8 mouse cellular contexts compared by ENCODE assay signal in genomic region chr6:145047445-145047857, GRCm38 (mm10). TPM values are rescaled to one million over a fixed set of nuclear protein-coding genes. Genes with fewer than 3 reads are reported as not detected.
DNase-seq lines count a peak whose midpoint lies in the region; ATAC-seq and TF ChIP-seq lines count a peak whose summit lies in the region.

No protein-coding gene starts in this region.

- H3K4me2 ChIP-seq in heart, embryonic 13.5 days, result peak overlapping the region; percentile 97
- H3K4me2 ChIP-seq in neural tube, embryonic 14.5 days (ENCODE audit: low read depth, low read length), result peak overlapping the region; percentile 91

- 1% methylated on average over 15 of the region's 15 CpGs for WGBS in heart, embryonic 13.5 days
- WGBS in neural tube, embryonic 14.5 days, result 8% methylated on average over 15 of the region's 15 CpGs

- H3K4me3 ChIP-seq in gastrocnemius, adult 2 months, result peak overlapping the region; percentile 69
- peak overlapping the region; percentile 62 for H3K4me3 ChIP-seq in heart, embryonic 13.5 days
- peak overlapping the region; percentile 61 for H3K4me3 ChIP-seq in neural tube, embryonic 14.5 days (ENCODE audit: low read depth, low read length)

- H3K4me1 ChIP-seq in heart, embryonic 13.5 days, result peaks cover 18% of the 10 kb centered on the region
- H3K4me1 ChIP-seq in neural tube, embryonic 14.5 days (ENCODE audit: control insufficient read depth, insufficient read depth, low read length), result peaks cover 16% of the 10 kb centered on the region

- TF ChIP-seq CTCF in gastrocnemius, adult 2 months (IDR thresholded peaks at IDR 0.05), result no peak

- no peaks in the 10 kb centered on the region for H3K9me3 ChIP-seq in heart, embryonic 13.5 days
- no peaks in the 10 kb centered on the region for H3K9me3 ChIP-seq in neural tube, embryonic 14.5 days (ENCODE audit: control insufficient read depth, low read length)

- H3K27me3 ChIP-seq in heart, embryonic 13.5 days (replicated peaks), result peaks cover 32% of the 10 kb centered on the region
- no peaks in the 10 kb centered on the region for H3K27me3 ChIP-seq in neural tube, embryonic 14.5 days (ENCODE audit: control insufficient read depth, insufficient read depth, low read length)

- ATAC-seq in heart, embryonic 13.5 days (ENCODE audit: extremely low read depth, insufficient number of reproducible peaks, low FRiP score, low TSS enrichment), result no peak
- ATAC-seq in neural tube, embryonic 14.5 days (ENCODE audit: low read depth), result peak; percentile 76
- ATAC-seq in megakaryocyte, adult 5-6 weeks (ENCODE audit: poor library complexity, severe bottlenecking), result no peak

- intact Hi-C loops in gastrocnemius, adult 2 months (cut with DNase I), result no loop called here
- intact Hi-C loops in gastrocnemius, postnatal 14 days (cut with DNase I; ENCODE audit: low total_unique reads), result no loop called here
- intact Hi-C loops in left cerebral cortex, postnatal 10 days (cut with DNase I), result no loop called here

- peak overlapping the region; percentile 76 for H3K9ac ChIP-seq in heart, embryonic 13.5 days
- H3K9ac ChIP-seq in neural tube, embryonic 14.5 days (replicated peaks; ENCODE audit: low read depth, low read length), result peak overlapping the region; percentile 73

- no peak for DNase-seq in gastrocnemius, adult 2 months
- DNase-seq in gastrocnemius, postnatal 14 days, result no peak
- DNase-seq in cerebellum, postnatal 36 days, result peak; percentile 28 to 40
- DNase-seq in left cerebral cortex, postnatal 10 days (ENCODE audit: extremely low spot score in 1 of 2, low spot score in 2 of 2), result peak; percentile 56 to 64
- no peak for DNase-seq in spleen, postnatal 14 days (ENCODE audit: low spot score in 2 of 2)

- H3K36me3 ChIP-seq in heart, embryonic 13.5 days, result no peaks in the 10 kb centered on the region
- H3K36me3 ChIP-seq in neural tube, embryonic 14.5 days (ENCODE audit: control insufficient read depth, insufficient read depth, low read length), result no peaks in the 10 kb centered on the region

- no peak overlapping the region for H3K27ac ChIP-seq in gastrocnemius, adult 2 months
- no peak overlapping the region for H3K27ac ChIP-seq in heart, embryonic 13.5 days (replicated peaks)
- H3K27ac ChIP-seq in neural tube, embryonic 14.5 days (ENCODE audit: low read depth, low read length), result peak overlapping the region; percentile 81

RNA-seq across cellular contexts. Expression of gene Bcat1, which starts 28.5 kb away (rescaled TPM):
- under 1 TPM; 0.64 to 0.66 TPM for total RNA-seq in gastrocnemius, adult 2 months (2021)
- total RNA-seq in gastrocnemius, postnatal 14 days (2021), result 1 to 10 TPM; 6.8 to 8.8 TPM
- 7.3 and 7.6 TPM in 2 replicates for polyA plus RNA-seq in heart, embryonic 13.5 days (2015; fragmentation: Nextera tagmentation; extraction: Ambion mirVana)
- 10 to 100 TPM; 65.1 to 65.9 TPM for total RNA-seq in left cerebral cortex, postnatal 10 days (2021)
- polyA plus RNA-seq in neural tube, embryonic 14.5 days (2014; fragmentation: Nextera tagmentation; extraction: Ambion mirVana), result 111 and 119 TPM in 2 replicates
- 0.25 TPM in 1 of 2 replicates, not detected in the other for total RNA-seq in megakaryocyte, adult 5-6 weeks (2015)
- total RNA-seq in megakaryocyte, adult 5-6 weeks (2017), result 0.24 TPM in 1 of 2 replicates, not detected in the other

Comparison
In these comparisons a context has a peak if more than half of its experiments do, and no peak if none do; other contexts are left out.
1. DNase-seq: peak in cerebellum, postnatal 36 days (2 of 2) and left cerebral cortex, postnatal 10 days (2 of 2); none in gastrocnemius, adult 2 months (single experiment), gastrocnemius, postnatal 14 days (single experiment) and spleen, postnatal 14 days (0 of 2).
2. RNA of gene Bcat1, which starts 28.5 kb away (total RNA-seq): 65.1 to 65.9 TPM in left cerebral cortex, postnatal 10 days; 6.8 to 8.8 TPM in gastrocnemius, postnatal 14 days, 0.64 to 0.66 TPM in gastrocnemius, adult 2 months and 0.24 to 0.25 TPM in megakaryocyte, adult 5-6 weeks; every median in the first group is over 4 times any median in the second.
3. Peak in every context shown above with its lines, with median percentiles within 50 percentile points of each other: H3K4me3 ChIP-seq.